Mouse (Mus musculus): ENCODE measurements at regions not wholly inside any gene's neighbourhood (a gene's known extent, or its start where the extent isn't known, plus 50 kb on each side); places are given as distances from the start of the nearest gene placed in this dataset.
A peak's percentile ranks its signal among the peaks of the same experiment; 100 is the strongest.

DNA sequence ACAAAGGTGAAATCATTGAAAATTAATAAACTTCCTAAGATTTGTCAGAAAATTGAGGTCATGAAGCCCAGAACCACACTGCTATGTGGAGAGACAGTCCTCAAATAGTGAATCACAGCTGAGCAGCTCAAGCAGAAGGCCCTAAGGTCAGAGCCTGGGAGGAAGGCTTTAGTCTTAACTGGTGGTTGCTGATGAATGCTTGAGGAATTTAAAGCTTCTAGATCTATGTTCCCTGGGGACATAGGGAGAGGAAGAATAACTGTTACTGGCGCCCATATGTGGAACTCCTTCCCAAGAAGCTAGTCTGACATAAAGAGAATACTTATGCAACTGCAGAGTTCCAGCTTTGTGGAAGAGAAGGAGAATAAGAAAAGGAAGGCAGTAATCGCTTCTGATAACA is 919.5 kb downstream of the D3Ertd751e start:
- H3K36me3 ChIP-seq (ENCODE audit: control insufficient read depth, insufficient read depth, low read length), result no peaks in the 10 kb centered on the region
- TF ChIP-seq EP300 (optimal IDR thresholded peaks at IDR 0.05) (no peak), CTCF (IDR thresholded peaks at IDR 0.05; ENCODE audit: low read depth) (no peak)
- no peak overlapping the region for H3K4me2 ChIP-seq (replicated peaks; ENCODE audit: low read depth)
- no peak for DNase-seq (ENCODE audit: low spot score)
- H3K4me3 ChIP-seq (ENCODE audit: low read depth, low read length), result no peak overlapping the region
- WGBS, result 94% methylated on average over 2 of the region's 2 CpGs
- no peak for ATAC-seq (ENCODE audit: low FRiP score, low TSS enrichment)
- no peaks in the 10 kb centered on the region for H3K4me1 ChIP-seq (replicated peaks; ENCODE audit: control insufficient read depth, insufficient read depth)
- H3K9me3 ChIP-seq (ENCODE audit: control insufficient read depth, low read length), result no peaks in the 10 kb centered on the region
- H3K9ac ChIP-seq (ENCODE audit: low read length), result no peak overlapping the region
- no peaks in the 10 kb centered on the region for H3K27me3 ChIP-seq (ENCODE audit: control insufficient read depth, insufficient read depth, low read length)
- no peak overlapping the region for H3K27ac ChIP-seq (replicated peaks)

DNA sequence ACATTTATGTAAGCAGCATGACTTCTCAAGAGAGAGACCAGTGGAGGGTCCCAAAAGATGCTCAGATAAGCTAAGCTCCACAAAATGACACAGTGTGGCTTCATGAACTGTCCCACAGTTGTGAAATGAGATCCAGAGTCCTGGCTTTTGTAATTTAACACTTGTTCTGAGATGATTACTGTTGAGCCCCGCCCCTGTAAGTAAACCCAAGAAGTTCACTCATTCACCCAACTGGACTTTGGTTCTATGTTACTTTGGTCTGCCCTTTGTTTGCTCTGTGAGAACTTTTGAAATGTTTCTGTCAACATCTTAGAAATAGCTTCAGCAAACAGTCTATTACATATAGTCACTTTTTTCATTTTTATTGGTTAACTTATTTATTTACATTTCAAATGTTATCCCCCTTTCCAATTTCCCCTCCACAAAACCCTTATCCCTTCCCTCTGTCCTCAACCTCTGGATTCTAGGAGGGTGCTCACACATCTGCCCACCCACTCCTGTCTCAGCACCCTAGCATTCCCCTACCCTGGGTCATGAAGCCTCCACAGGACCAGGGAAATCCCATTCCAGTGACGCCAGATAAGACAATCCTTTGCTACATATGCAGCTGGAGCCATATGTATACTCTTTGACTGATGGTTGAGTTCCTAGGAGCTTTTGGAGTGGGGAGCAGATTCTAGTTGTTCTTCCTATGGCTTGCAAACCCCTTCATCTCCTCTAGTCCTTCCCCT is 934.4 kb downstream of the D3Ertd751e start:
- no peak overlapping the region for H3K27ac ChIP-seq (replicated peaks)

DNA sequence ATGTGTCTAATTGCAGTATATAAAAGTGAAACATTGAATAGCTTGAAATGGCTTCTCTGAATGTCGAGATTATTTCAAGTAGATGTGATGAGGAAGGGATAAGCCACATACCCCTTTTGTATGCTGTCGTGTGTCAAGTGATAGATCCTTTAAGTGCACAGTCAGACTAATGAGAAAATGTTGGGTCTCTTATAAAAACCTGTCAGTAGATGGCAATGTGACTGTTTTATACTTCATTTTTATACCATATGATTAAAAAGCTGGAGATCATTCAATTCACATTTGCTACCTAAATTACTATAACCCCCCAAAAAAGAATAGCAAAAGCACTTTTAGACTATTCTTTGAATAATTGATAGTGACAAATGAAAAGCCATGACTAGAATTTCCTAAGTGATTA is 952.3 kb downstream of the D3Ertd751e start:
- no peak overlapping the region for H3K9ac ChIP-seq (ENCODE audit: low read length)
- no peaks in the 10 kb centered on the region for H3K4me1 ChIP-seq (replicated peaks; ENCODE audit: control insufficient read depth, insufficient read depth)
- H3K4me3 ChIP-seq (ENCODE audit: low read depth, low read length), result no peak overlapping the region
- no peak for DNase-seq (ENCODE audit: low spot score)
- H3K27ac ChIP-seq (replicated peaks), result no peak overlapping the region
- no peaks in the 10 kb centered on the region for H3K27me3 ChIP-seq (ENCODE audit: control insufficient read depth, insufficient read depth, low read length)
- no peaks in the 10 kb centered on the region for H3K9me3 ChIP-seq (ENCODE audit: control insufficient read depth, low read length)
- no peak for TF ChIP-seq EP300 (optimal IDR thresholded peaks at IDR 0.05)
- TF ChIP-seq CTCF (IDR thresholded peaks at IDR 0.05; ENCODE audit: low read depth), result no peak
- ATAC-seq (ENCODE audit: low FRiP score, low TSS enrichment), result no peak
- 73% methylated on average over 2 of the region's 2 CpGs for WGBS
- no peaks in the 10 kb centered on the region for H3K36me3 ChIP-seq (ENCODE audit: control insufficient read depth, insufficient read depth, low read length)
- H3K4me2 ChIP-seq (replicated peaks; ENCODE audit: low read depth), result no peak overlapping the region

More for the DNA sequence above, 934.4 kb downstream of the D3Ertd751e start:
- H3K4me1 ChIP-seq (replicated peaks; ENCODE audit: control insufficient read depth, insufficient read depth), result no peaks in the 10 kb centered on the region
- no peaks in the 10 kb centered on the region for H3K36me3 ChIP-seq (ENCODE audit: control insufficient read depth, insufficient read depth, low read length)
- H3K4me2 ChIP-seq (replicated peaks; ENCODE audit: low read depth), result no peak overlapping the region
- no peaks in the 10 kb centered on the region for H3K27me3 ChIP-seq (ENCODE audit: control insufficient read depth, insufficient read depth, low read length)
- ATAC-seq (ENCODE audit: low FRiP score, low TSS enrichment) (peak; percentile 99), DNase-seq (ENCODE audit: low spot score) (peak; percentile 25)
- WGBS, result 69% methylated on average over 2 of the region's 2 CpGs
- H3K4me3 ChIP-seq (ENCODE audit: low read depth, low read length), result no peak overlapping the region
- TF ChIP-seq EP300 (optimal IDR thresholded peaks at IDR 0.05), result no peak
- no peak for TF ChIP-seq CTCF (IDR thresholded peaks at IDR 0.05; ENCODE audit: low read depth)
- no peaks in the 10 kb centered on the region for H3K9me3 ChIP-seq (ENCODE audit: control insufficient read depth, low read length)
- H3K9ac ChIP-seq (ENCODE audit: low read length), result no peak overlapping the region

DNA sequence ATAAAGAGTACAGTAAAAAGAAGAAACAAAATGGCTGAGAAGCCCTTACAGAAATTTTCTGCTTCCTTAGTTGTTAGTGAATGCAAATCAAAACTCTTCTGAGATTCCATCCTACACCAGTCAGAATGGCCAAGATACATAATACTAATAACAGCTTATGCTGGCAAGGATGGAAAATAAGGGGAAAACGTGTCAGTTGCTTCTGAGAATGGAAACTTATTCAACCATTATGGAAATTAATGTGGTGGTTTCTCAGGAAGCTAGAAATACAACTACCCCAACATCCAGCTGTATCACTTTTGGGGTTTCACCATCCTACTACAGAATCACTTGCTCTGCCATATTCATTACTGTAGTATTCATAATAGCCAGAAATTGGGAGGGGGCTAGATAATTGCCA is 996.5 kb downstream of the D3Ertd751e start:
- 28% methylated on average over 1 of the region's 1 CpGs for WGBS
- H3K4me1 ChIP-seq (replicated peaks; ENCODE audit: control insufficient read depth, insufficient read depth), result no peaks in the 10 kb centered on the region
- no peak overlapping the region for H3K4me3 ChIP-seq (ENCODE audit: low read depth, low read length)
- DNase-seq (ENCODE audit: low spot score) (no peak), ATAC-seq (ENCODE audit: low FRiP score, low TSS enrichment) (no peak)
- no peak overlapping the region for H3K9ac ChIP-seq (ENCODE audit: low read length)
- no peaks in the 10 kb centered on the region for H3K9me3 ChIP-seq (ENCODE audit: control insufficient read depth, low read length)
- H3K27me3 ChIP-seq (ENCODE audit: control insufficient read depth, insufficient read depth, low read length), result no peaks in the 10 kb centered on the region
- no peak overlapping the region for H3K27ac ChIP-seq (replicated peaks)
- TF ChIP-seq EP300 (optimal IDR thresholded peaks at IDR 0.05), result no peak
- no peak for TF ChIP-seq CTCF (IDR thresholded peaks at IDR 0.05; ENCODE audit: low read depth)
- no peaks in the 10 kb centered on the region for H3K36me3 ChIP-seq (ENCODE audit: control insufficient read depth, insufficient read depth, low read length)
- no peak overlapping the region for H3K4me2 ChIP-seq (replicated peaks; ENCODE audit: low read depth)

DNA sequence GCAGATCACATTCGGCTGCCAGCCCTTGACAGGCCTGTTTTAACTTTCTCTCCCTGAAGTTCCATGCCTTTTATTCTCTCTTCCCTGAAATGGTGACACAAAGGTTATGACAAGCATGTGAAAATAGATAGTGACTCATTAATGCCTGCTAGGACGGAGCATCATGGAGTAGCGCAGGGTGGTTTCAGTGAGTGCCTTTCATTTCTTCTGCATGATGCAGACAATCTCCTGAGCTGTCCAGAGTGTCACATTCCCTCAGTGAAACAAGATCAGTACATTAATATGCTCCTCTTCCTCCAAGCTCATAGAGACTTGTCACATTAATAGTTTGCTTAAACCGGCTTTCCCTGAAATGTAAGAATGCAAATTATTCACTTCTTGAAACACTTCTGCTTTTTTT is 1010.7 kb downstream of the D3Ertd751e start:
- Histone ChIP-seq H3K27me3 (ENCODE audit: control insufficient read depth, insufficient read depth, low read length) (no peaks in the 10 kb centered on the region), H3K4me2 (replicated peaks; ENCODE audit: low read depth) (no peak overlapping the region), H3K27ac (replicated peaks) (no peak overlapping the region), H3K4me1 (replicated peaks; ENCODE audit: control insufficient read depth, insufficient read depth) (no peaks in the 10 kb centered on the region), H3K4me3 (ENCODE audit: low read depth, low read length) (no peak overlapping the region), H3K36me3 (ENCODE audit: control insufficient read depth, insufficient read depth, low read length) (no peaks in the 10 kb centered on the region), H3K9me3 (ENCODE audit: control insufficient read depth, low read length) (no peaks in the 10 kb centered on the region), H3K9ac (ENCODE audit: low read length) (no peak overlapping the region)
- no peak for DNase-seq (ENCODE audit: low spot score)
- no peak for TF ChIP-seq EP300 (optimal IDR thresholded peaks at IDR 0.05)
- TF ChIP-seq CTCF (IDR thresholded peaks at IDR 0.05; ENCODE audit: low read depth), result no peak
- 76% methylated on average over 4 of the region's 4 CpGs for WGBS
- no peak for ATAC-seq (ENCODE audit: low FRiP score, low TSS enrichment)

DNA sequence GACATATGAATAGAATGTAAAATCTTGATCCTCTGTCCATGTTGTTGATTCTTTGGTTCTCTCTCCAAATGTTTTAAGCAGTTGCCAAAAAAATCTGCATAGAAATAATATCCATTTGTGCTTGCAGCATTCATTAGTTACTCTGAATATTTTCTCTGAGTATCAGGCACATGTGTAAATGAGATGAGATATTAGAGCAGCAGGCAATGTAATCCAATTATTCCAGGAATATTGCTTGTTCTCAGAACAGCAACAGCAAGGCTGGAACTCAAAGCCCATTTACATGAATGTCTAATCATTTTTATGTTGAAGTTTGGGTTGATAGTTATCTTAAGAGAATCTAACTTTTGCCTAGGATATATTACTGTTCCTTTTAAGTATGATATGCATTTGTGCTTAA is 1014.9 kb downstream of the D3Ertd751e start:
- Histone ChIP-seq H3K4me3 (ENCODE audit: low read depth, low read length) (no peak overlapping the region), H3K36me3 (ENCODE audit: control insufficient read depth, insufficient read depth, low read length) (no peaks in the 10 kb centered on the region), H3K27ac (replicated peaks) (no peak overlapping the region), H3K9me3 (ENCODE audit: control insufficient read depth, low read length) (no peaks in the 10 kb centered on the region), H3K4me2 (replicated peaks; ENCODE audit: low read depth) (no peak overlapping the region), H3K9ac (ENCODE audit: low read length) (no peak overlapping the region), H3K27me3 (ENCODE audit: control insufficient read depth, insufficient read depth, low read length) (no peaks in the 10 kb centered on the region), H3K4me1 (replicated peaks; ENCODE audit: control insufficient read depth, insufficient read depth) (no peaks in the 10 kb centered on the region)
- no peak for DNase-seq (ENCODE audit: low spot score)
- TF ChIP-seq CTCF (IDR thresholded peaks at IDR 0.05; ENCODE audit: low read depth) (no peak), EP300 (optimal IDR thresholded peaks at IDR 0.05) (no peak)
- no peak for ATAC-seq (ENCODE audit: low FRiP score, low TSS enrichment)
